Mouse (Mus musculus) MN1 (cell line): ENCODE results near the gene Mfsd6.
"Not testable (repeated sequence)": the region's sequence is repeated elsewhere in the genome, so short reads cannot be mapped to it uniquely, and the experiment has no call there.

ENCODE experiments used
- DNase-seq: peaks from one replicate; pipeline ENCODE4 v3.0.0-alpha.2; 2016; ENCODE audit warnings: low spot score

Mfsd6 gene

GRCm38 (mm10) chr1:52708745-52709144, 18.5 kb downstream of the Mfsd6 start:
- DNase-seq = no peak

- DNase-seq = no peak
Observed at GRCm38 (mm10) chr1:52707030-52707429, 20.2 kb downstream of the Mfsd6 start.

GRCm38 (mm10) chr1:52702738-52703491, 24.3 kb downstream of the Mfsd6 start:
- DNase-seq = no peak

- no peak for DNase-seq
Observed at GRCm38 (mm10) chr1:52701941-52702340, 25.3 kb downstream of the Mfsd6 start.

- DNase-seq = not testable (repeated sequence)
Observed at GRCm38 (mm10) chr1:52694456-52694855, 32.8 kb downstream of the Mfsd6 start.

- DNase-seq = no peak
Observed at GRCm38 (mm10) chr1:52687636-52688035, 39.6 kb downstream of the Mfsd6 start.

GRCm38 (mm10) chr1:52683550-52683949, 43.7 kb downstream of the Mfsd6 start:
- DNase-seq = no peak

GRCm38 (mm10) chr1:52676621-52677020, 50.6 kb downstream of the Mfsd6 start:
- DNase-seq = peak; percentile 94

GRCm38 (mm10) chr1:52675561-52676551, 51.4 kb downstream of the Mfsd6 start:
- peak; percentile 13 for DNase-seq

GRCm38 (mm10) chr1:52669931-52670330, 57.3 kb downstream of the Mfsd6 start:
- DNase-seq = no peak

GRCm38 (mm10) chr1:52668743-52669323, 58.4 kb downstream of the Mfsd6 start:
- no peak for DNase-seq

- no peak for DNase-seq
Observed at GRCm38 (mm10) chr1:52663228-52663627, 64.0 kb downstream of the Mfsd6 start.

GRCm38 (mm10) chr1:52660765-52661164, 66.5 kb downstream of the Mfsd6 start:
- no peak for DNase-seq

- DNase-seq = no peak
Observed at GRCm38 (mm10) chr1:52660278-52660677, 67.0 kb downstream of the Mfsd6 start.

GRCm38 (mm10) chr1:52658160-52658559, 69.1 kb downstream of the Mfsd6 start:
- no peak for DNase-seq

- DNase-seq = no peak
Observed at GRCm38 (mm10) chr1:52655153-52655552, 72.1 kb downstream of the Mfsd6 start.

- DNase-seq = no peak
Observed at GRCm38 (mm10) chr1:52653366-52653765, 73.9 kb downstream of the Mfsd6 start.

GRCm38 (mm10) chr1:52652601-52653253, 74.5 kb downstream of the Mfsd6 start:
- DNase-seq = no peak

GRCm38 (mm10) chr1:52650066-52650465, 77.2 kb downstream of the Mfsd6 start:
- no peak for DNase-seq

- DNase-seq = peak; percentile 81
Observed at GRCm38 (mm10) chr1:52648153-52649027, 78.9 kb downstream of the Mfsd6 start.

GRCm38 (mm10) chr1:52640736-52641135, 86.5 kb downstream of the Mfsd6 start:
- DNase-seq = no peak
